Mouse (Mus musculus): ENCODE results near the gene Stam. TPM values are rescaled to one million over a fixed set of nuclear protein-coding genes. Genes with fewer than 3 reads are reported as not detected.
"Not testable (repeated sequence)": the region's sequence is repeated elsewhere in the genome, so short reads cannot be mapped to it uniquely, and the experiment has no call there.

The Stam gene
- polyA plus RNA-seq, 1 experiment from 2014 or later = 41.4 TPM

GRCm38 (mm10) chr2:14190684-14191083 lies 116.8 kb downstream of the Stam start:
- peak; percentile 15 for DNase-seq (ENCODE audit: low spot score)

DNA sequence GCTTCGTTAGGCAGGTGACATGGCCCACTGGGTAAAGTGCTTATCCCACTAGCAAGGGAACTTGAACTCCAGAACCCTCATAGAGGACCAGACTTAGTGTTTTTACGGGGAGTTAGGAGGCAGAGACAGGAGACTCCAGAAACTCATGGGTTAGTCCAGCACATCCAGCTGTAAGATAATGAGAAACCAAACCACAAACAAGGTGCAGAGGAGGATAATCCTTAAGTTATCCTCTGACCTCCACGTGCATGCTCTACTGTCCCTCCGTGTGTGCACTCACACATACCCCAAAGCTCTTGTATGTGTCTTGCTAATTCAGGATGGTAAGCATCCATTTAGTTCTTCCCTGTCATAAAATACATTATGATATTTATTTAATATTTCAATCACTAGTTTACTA lies 117.7 kb downstream of the Stam start:
- no peak for DNase-seq (ENCODE audit: low spot score)

- DNase-seq (ENCODE audit: low spot score) = no peak
Observed at GRCm38 (mm10) chr2:14192046-14192445, 118.1 kb downstream of the Stam start.

DNA sequence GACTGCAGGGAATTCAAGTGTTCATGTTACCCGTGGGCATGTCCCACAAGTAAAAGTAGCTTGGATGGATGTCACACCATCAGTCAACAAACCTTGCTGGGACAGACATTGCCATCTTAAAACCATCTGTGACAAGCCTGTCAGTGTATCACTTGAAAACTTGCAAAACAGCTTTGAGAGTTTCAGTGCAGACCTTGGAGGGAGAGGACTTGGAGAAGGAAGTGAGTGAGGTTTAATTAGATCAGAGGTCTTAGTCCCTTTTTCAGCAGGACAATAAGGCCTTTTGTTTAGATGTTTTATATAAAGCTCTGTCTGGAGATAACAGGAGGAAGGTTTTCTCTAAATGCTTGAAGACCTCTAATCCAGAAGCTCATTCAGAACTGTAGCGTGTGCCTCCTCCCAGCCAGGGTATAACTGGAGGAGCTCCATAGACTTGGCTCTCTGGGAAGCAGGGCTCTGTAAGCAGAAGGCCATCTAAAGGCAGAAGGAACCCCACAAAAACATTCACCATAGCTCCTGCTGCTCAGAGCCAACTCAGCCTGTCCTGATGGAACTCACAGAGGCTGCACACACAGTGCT lies 124.5 kb downstream of the Stam start:
- not testable (repeated sequence) for DNase-seq (ENCODE audit: low spot score)

Other genes starting within 250 kb of the Stam start
- gene Hacd1, start 18.0 kb upstream of the Stam start, polyA plus RNA-seq (2015; fragmentation: Nextera tagmentation; extraction: Ambion mirVana) = 45.0 and 49.2 TPM in 2 replicates
- 0.05 and 0.12 TPM in 2 replicates for gene Tmem236, start 100.4 kb downstream of the Stam start, polyA plus RNA-seq (2015; fragmentation: Nextera tagmentation; extraction: Ambion mirVana)
- 5.1 and 5.7 TPM in 2 replicates for gene Mrc1, start 155.3 kb downstream of the Stam start, polyA plus RNA-seq (2015; fragmentation: Nextera tagmentation; extraction: Ambion mirVana)